Mouse (Mus musculus) neural tube, embryonic 14.5 days (tissue): ENCODE data around the gene Nnmt. TPM values are rescaled to one million over a fixed set of nuclear protein-coding genes. Genes with fewer than 3 reads are reported as not detected.

Experiments used
- ATAC-seq: fragments of 200-750 bp; cut with Nextera tagmentation; 2 replicates; pipeline ENCODE4 v1.8.0; 2017; ENCODE audit warnings: low read depth, mild to moderate bottlenecking, moderate TSS enrichment, moderate library complexity
- H3K27ac ChIP-seq: fragments of 300-500 bp; sonication (generic); 2 replicates; pipeline ENCODE4 v1.5.1; 2014; ENCODE audit warnings: low read depth, mild to moderate bottlenecking, control low read depth, low read length, moderate library complexity, mixed read lengths
- H3K27me3 ChIP-seq: fragments of 300-500 bp; sonication (generic); 2 replicates; pipeline ENCODE4 v1.6.1; 2014; ENCODE audit warnings: low read length; ENCODE audit not compliant: control insufficient read depth, insufficient read depth
- H3K36me3 ChIP-seq: fragments of 300-500 bp; sonication (generic); 2 replicates; pipeline ENCODE4 v1.6.1; 2014; ENCODE audit warnings: low read length, mixed read lengths; ENCODE audit not compliant: control insufficient read depth, insufficient read depth
- H3K4me1 ChIP-seq: fragments of 300-500 bp; sonication (generic); 2 replicates; pipeline ENCODE4 v1.6.1; 2014; ENCODE audit warnings: low read length; ENCODE audit not compliant: control insufficient read depth, insufficient read depth
- H3K4me2 ChIP-seq: fragments of 300-500 bp; sonication (generic); 2 replicates; pipeline ENCODE4 v1.6.1; 2014; ENCODE audit warnings: mild to moderate bottlenecking, low read depth, low read length, control low read depth
- H3K4me3 ChIP-seq: fragments of 300-500 bp; sonication (generic); 2 replicates; pipeline ENCODE4 v1.5.1; 2014; ENCODE audit warnings: low read depth, low read length, control low read depth, mixed read lengths
- H3K9ac ChIP-seq: fragments of 300-500 bp; sonication (generic); replicated peaks from 2 replicates; pipeline ENCODE4 v1.6.1; 2014; ENCODE audit warnings: low read depth, mild to moderate bottlenecking, control low read depth, low read length, mixed read lengths
- H3K9me3 ChIP-seq: fragments of 300-500 bp; sonication (generic); 2 replicates; pipeline ENCODE4 v1.6.1; 2016; ENCODE audit warnings: low read length; ENCODE audit not compliant: control insufficient read depth
- WGBS: fragments of 180-500 bp; shearing (Covaris S2); extraction: QIAGEN DNeasy Blood & Tissue Kit; methylation state at CpG from one replicate; pipeline ENCODE4 v1.1.7; 2014; 5-methylcytosine and 5-hydroxymethylcytosine counted together
- polyA plus RNA-seq: library from polyadenylated mRNA; unstranded; fragments of >200 nt; fragmentation: Nextera tagmentation; extraction: Ambion mirVana; gene quantifications from 2 replicates; pipeline ENCODE4 v1.2.1, GENCODE M21; 2014

Nnmt gene
- polyA plus RNA-seq, 1 experiment from 2014 or later, result 0.44 TPM

DNA sequence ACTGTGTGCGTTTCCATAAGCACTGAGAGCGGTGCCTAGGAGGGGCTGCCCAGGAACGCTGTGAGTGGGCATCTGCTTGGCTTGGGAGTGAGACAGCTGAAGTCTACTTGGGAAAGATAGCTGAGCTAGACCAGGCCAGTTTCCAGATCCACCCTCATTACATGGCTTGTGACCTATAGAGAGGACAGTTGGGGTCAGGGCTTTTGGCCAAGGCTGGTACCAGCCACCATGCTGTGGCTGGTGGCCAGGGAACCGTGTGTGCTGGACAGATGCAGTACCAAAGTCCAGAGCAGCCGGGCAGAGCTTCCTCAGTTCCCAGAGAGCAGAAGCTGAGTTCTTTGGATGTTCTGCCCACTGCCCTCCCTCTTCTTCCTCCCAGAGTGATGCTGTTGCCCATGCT, 7.6 kb upstream of the Nnmt start:
- H3K4me2 ChIP-seq, result no peak overlapping the region
- H3K9ac ChIP-seq, result no peak overlapping the region
- no peak for ATAC-seq
- no peak overlapping the region for H3K4me3 ChIP-seq
- 93% methylated on average over 5 of the region's 5 CpGs for WGBS
- no peaks in the 10 kb centered on the region for H3K9me3 ChIP-seq
- H3K36me3 ChIP-seq, result no peaks in the 10 kb centered on the region
- no peaks in the 10 kb centered on the region for H3K4me1 ChIP-seq
- no peaks in the 10 kb centered on the region for H3K27me3 ChIP-seq
- no peak overlapping the region for H3K27ac ChIP-seq

DNA sequence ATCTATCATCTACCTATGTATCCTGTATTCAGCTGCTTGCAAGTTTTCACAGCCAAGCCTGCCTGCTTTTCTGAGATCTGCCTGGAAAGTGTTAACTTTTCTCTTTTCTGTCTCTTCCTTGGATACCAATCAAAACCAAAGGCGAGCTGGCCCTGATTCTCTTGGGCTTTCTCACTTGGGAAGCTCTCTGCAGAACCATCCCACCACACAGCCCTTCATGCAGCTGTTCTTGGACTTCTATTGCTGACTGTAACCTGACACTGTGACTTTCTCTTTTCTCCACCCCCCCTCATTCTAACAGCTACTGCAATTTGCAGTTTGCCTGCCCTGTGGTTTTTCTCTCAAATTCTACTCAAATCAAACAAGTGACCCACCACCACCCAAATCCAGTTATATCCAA, 6.1 kb upstream of the Nnmt start:
- 55% methylated on average over 1 of the region's 1 CpGs for WGBS
- Histone ChIP-seq H3K4me1 (no peaks in the 10 kb centered on the region), H3K36me3 (no peaks in the 10 kb centered on the region), H3K4me3 (no peak overlapping the region), H3K27ac (no peak overlapping the region), H3K27me3 (no peaks in the 10 kb centered on the region), H3K4me2 (no peak overlapping the region), H3K9ac (no peak overlapping the region), H3K9me3 (no peaks in the 10 kb centered on the region)
- no peak for ATAC-seq

DNA sequence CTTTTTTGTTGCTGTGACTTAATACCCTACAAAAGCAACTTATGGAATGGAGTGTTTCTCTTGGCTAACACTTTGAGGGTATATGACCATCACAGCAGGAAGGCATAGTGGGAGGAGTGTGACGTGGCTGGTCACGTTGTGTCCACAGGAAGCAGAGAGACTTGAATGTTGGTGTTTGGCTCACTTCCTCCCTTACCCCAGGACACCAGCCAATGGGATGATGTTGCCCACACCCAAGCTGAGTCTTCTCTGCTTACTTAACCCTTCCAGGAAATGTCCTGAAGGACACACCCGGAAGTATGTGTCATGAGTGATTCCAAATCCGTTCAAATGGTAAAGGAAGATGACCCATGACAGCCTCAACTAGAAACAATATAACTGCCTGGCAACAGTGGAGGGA, 4.8 kb upstream of the Nnmt start:
- H3K9me3 ChIP-seq, result no peaks in the 10 kb centered on the region
- H3K27me3 ChIP-seq, result no peaks in the 10 kb centered on the region
- ATAC-seq, result no peak
- no peak overlapping the region for H3K27ac ChIP-seq
- no peaks in the 10 kb centered on the region for H3K36me3 ChIP-seq
- H3K4me3 ChIP-seq, result no peak overlapping the region
- 64% methylated on average over 4 of the region's 4 CpGs for WGBS
- H3K4me2 ChIP-seq, result no peak overlapping the region
- H3K9ac ChIP-seq, result no peak overlapping the region
- no peaks in the 10 kb centered on the region for H3K4me1 ChIP-seq

DNA sequence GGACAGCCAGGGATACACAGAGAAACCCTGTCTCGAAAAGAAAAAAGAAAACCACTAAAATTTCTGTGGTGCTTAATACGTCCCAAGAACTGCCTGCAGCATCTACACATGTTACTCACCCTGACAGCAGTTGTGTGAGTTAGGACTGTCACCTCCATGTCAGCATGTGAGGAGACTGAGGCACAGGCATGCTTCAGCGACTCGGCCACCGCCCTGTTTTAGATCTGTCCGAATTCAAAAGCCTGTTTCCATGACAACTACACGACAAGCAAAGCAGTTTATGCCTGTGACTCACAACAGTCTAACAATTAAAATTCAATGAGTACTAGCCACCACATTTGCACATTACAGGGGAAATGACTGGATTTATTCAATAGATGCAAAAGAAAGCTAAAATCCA, 2.5 kb upstream of the Nnmt start:
- 30% methylated on average over 7 of the region's 7 CpGs for WGBS

DNA sequence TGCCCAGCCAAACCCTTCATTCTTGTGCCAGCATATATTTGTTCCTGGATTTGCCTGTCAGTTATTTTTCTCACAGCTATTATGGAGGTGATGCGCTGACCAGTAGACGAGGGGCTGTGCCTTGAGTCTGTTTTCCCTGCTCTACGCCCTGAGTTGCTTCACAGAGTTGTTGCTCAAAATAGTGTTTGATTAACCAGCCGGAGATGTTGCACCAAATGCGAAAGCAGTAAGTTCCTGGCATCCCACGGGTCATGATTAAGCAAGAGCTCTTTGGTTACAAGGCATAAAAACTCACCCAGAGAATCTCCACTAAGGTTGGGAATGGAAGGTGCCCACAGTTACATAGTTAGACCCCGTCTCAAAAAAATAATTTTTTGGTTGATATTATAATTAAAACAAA, 1.2 kb upstream of the Nnmt start:
- no peak overlapping the region for H3K27ac ChIP-seq
- H3K4me2 ChIP-seq, result no peak overlapping the region
- no peak for ATAC-seq
- no peaks in the 10 kb centered on the region for H3K4me1 ChIP-seq
- H3K9ac ChIP-seq, result no peak overlapping the region
- no peak overlapping the region for H3K4me3 ChIP-seq
- no peaks in the 10 kb centered on the region for H3K36me3 ChIP-seq
- no peaks in the 10 kb centered on the region for H3K27me3 ChIP-seq
- no peaks in the 10 kb centered on the region for H3K9me3 ChIP-seq
- 93% methylated on average over 7 of the region's 7 CpGs for WGBS

More for the DNA sequence above, 2.5 kb upstream of the Nnmt start:
- Histone ChIP-seq H3K4me1 (no peaks in the 10 kb centered on the region), H3K4me2 (no peak overlapping the region), H3K4me3 (no peak overlapping the region), H3K9ac (no peak overlapping the region), H3K9me3 (no peaks in the 10 kb centered on the region), H3K27ac (no peak overlapping the region), H3K36me3 (no peaks in the 10 kb centered on the region), H3K27me3 (no peaks in the 10 kb centered on the region)
- no peak for ATAC-seq

DNA sequence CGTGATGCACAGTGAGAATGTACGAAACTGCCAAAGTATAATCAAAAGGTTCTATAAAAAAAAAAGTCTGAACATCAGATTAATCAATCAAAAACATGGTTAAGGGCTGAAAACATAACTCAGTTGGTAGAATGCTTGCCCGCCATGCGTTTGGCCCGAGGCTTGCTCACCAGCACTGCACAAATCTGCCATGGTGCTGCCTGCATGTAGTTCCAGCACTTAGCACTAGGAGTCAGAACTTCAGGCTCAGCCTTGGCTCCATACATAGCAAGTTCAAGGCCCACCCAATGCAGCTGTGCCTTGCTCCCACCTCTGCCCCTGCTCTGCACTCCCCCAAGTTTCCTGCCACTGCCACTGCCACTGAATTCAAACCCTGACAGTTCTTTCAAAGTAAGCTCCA, 744 bp upstream of the Nnmt start:
- 94% methylated on average over 5 of the region's 5 CpGs for WGBS
- Histone ChIP-seq H3K27ac (no peak overlapping the region), H3K36me3 (no peaks in the 10 kb centered on the region), H3K4me3 (no peak overlapping the region), H3K27me3 (no peaks in the 10 kb centered on the region), H3K9ac (no peak overlapping the region), H3K4me1 (no peaks in the 10 kb centered on the region), H3K4me2 (no peak overlapping the region), H3K9me3 (no peaks in the 10 kb centered on the region)
- no peak for ATAC-seq

DNA sequence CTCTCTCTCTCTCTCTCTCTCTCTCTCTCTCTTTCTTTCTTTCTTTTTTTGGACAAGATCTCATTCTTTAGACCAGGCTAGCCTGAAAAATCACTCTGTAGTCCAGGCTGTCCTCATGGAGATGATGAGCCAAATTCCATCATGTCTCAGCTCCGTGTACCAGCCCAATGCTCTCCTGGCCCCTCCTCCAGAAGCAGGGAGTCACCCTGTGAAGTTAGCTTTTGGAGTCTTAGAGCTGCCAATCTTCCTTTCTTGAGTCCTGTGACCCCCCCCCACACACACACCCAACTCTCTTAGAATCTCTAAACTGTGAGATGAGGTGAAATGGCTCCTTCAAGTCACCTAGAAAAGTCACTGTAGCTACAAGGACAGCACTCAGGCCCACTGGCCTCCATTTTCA, 727 bp downstream of the Nnmt start:
- 56% methylated on average over 1 of the region's 1 CpGs for WGBS
- Histone ChIP-seq H3K4me1 (no peaks in the 10 kb centered on the region), H3K4me3 (no peak overlapping the region), H3K27ac (no peak overlapping the region), H3K9me3 (no peaks in the 10 kb centered on the region), H3K4me2 (no peak overlapping the region), H3K27me3 (no peaks in the 10 kb centered on the region), H3K9ac (no peak overlapping the region), H3K36me3 (no peaks in the 10 kb centered on the region)
- ATAC-seq, result no peak

DNA sequence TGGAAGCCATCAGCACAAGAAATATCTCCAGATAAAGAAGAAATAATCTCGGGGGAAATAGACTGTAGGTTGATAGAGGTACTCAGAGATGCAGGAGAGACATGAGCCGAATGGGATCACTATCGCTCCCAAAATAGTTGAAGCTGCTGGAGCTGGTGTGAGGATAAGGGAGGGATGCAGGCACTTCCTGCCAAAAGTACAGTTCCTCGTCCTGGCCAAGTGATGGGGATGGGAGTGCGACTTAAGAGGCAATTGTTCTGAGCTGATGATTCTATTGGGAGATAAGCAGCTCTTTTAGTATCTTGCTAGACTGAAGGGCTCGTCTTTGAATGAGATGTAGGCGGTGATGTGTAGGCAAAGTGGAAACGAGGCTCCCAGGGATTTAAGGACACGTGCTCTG, 4.1 kb downstream of the Nnmt start:
- Histone ChIP-seq H3K9me3 (no peaks in the 10 kb centered on the region), H3K4me2 (no peak overlapping the region), H3K9ac (no peak overlapping the region), H3K27me3 (no peaks in the 10 kb centered on the region), H3K36me3 (no peaks in the 10 kb centered on the region), H3K4me3 (no peak overlapping the region), H3K27ac (no peak overlapping the region), H3K4me1 (no peaks in the 10 kb centered on the region)
- 81% methylated on average over 9 of the region's 9 CpGs for WGBS
- no peak for ATAC-seq

DNA sequence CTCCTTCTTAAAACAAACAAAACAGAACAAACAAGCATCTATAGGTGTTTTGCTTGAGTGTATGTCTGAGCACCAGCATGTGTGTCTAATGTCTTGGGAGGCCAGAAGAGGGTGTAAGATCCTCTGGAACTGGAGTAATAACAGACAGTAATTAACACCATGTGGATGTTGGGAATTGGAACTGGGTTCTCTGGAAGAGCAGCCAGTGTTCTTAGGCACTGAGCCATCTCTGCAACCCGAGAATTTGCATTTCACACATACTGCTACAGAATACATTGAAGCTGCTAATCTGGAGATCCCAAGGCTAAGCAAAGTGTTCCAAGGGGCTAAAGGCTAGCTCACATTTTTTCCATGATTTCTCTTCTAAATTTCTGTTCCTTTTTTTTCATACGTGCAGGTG, 4.9 kb downstream of the Nnmt start:
- Histone ChIP-seq H3K9ac (no peak overlapping the region), H3K4me1 (no peaks in the 10 kb centered on the region), H3K27me3 (no peaks in the 10 kb centered on the region), H3K9me3 (no peaks in the 10 kb centered on the region), H3K27ac (no peak overlapping the region), H3K36me3 (no peaks in the 10 kb centered on the region), H3K4me2 (no peak overlapping the region), H3K4me3 (no peak overlapping the region)
- WGBS, result 58% methylated on average over 2 of the region's 2 CpGs
- ATAC-seq, result no peak

DNA sequence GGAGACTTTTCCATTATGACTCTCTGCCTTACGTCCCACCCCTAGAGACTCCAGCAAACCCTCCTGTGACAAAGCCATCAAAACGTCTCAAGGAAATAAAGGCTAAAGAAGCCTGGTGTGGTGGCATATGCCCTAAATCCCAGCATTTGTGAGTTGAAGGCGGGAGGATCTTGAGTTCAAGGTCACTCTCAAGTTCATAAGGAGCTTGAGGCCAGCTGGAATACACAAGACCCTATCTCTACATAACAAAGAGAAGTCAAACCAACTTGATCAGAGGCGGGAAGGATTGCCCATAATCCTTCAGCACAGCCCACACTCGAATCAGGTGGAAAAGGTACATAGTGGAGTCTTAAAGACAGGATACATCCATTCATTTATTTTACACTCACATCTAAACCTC, 7.5 kb downstream of the Nnmt start:
- Histone ChIP-seq H3K27me3 (no peaks in the 10 kb centered on the region), H3K9ac (no peak overlapping the region), H3K4me2 (no peak overlapping the region), H3K4me3 (no peak overlapping the region), H3K4me1 (no peaks in the 10 kb centered on the region), H3K9me3 (no peaks in the 10 kb centered on the region), H3K27ac (no peak overlapping the region), H3K36me3 (no peaks in the 10 kb centered on the region)
- WGBS, result 82% methylated on average over 5 of the region's 5 CpGs
- ATAC-seq, result no peak
